Mouse (Mus musculus): Measurements from ENCODE around the gene Ap5z1. TPM values are rescaled to one million over a fixed set of nuclear protein-coding genes. Genes with fewer than 3 reads are reported as not detected.

Gene Ap5z1
- total RNA-seq, 2 experiments from 2014 or later, result 18.3 to 19.1 TPM

- DNase-seq (ENCODE audit: low spot score in 2 of 2), result no peak
These were observed 25.3 kb upstream of the Ap5z1 start for GRCm38 (mm10) chr5:142438380-142438938.

- no peak for DNase-seq (ENCODE audit: low spot score in 2 of 2)
These were observed 23.8 kb upstream of the Ap5z1 start for GRCm38 (mm10) chr5:142439911-142440432.

GRCm38 (mm10) chr5:142440451-142441147 lies 23.1 kb upstream of the Ap5z1 start:
- peak in 1 of 2 experiments; percentile 60 for DNase-seq (ENCODE audit: low spot score in 2 of 2)

- DNase-seq (ENCODE audit: low spot score in 2 of 2), result no peak
These were observed 22.3 kb upstream of the Ap5z1 start for GRCm38 (mm10) chr5:142441332-142442044.

GRCm38 (mm10) chr5:142442045-142442440 lies 21.7 kb upstream of the Ap5z1 start:
- DNase-seq (ENCODE audit: low spot score in 2 of 2), result no peak

- no peak for DNase-seq (ENCODE audit: low spot score in 2 of 2)
These were observed 20.2 kb upstream of the Ap5z1 start for GRCm38 (mm10) chr5:142443514-142443913.

GRCm38 (mm10) chr5:142443994-142444393 lies 19.8 kb upstream of the Ap5z1 start:
- DNase-seq (ENCODE audit: low spot score in 2 of 2), result no peak

GRCm38 (mm10) chr5:142444791-142445531 lies 18.8 kb upstream of the Ap5z1 start:
- DNase-seq (ENCODE audit: low spot score in 2 of 2), result no peak

- DNase-seq (ENCODE audit: low spot score in 2 of 2), result no peak
These were observed 18.0 kb upstream of the Ap5z1 start for GRCm38 (mm10) chr5:142445709-142446108.

- DNase-seq (ENCODE audit: low spot score in 2 of 2), result peak; percentile 92 to 95
These were observed 15.7 kb upstream of the Ap5z1 start for GRCm38 (mm10) chr5:142448076-142448475.

- no peak for DNase-seq (ENCODE audit: low spot score in 2 of 2)
These were observed 15.1 kb upstream of the Ap5z1 start for GRCm38 (mm10) chr5:142448623-142449022.

GRCm38 (mm10) chr5:142450846-142451245 lies 12.9 kb upstream of the Ap5z1 start:
- no peak for DNase-seq (ENCODE audit: low spot score in 2 of 2)

- no peak for DNase-seq (ENCODE audit: low spot score in 2 of 2)
These were observed 12.0 kb upstream of the Ap5z1 start for GRCm38 (mm10) chr5:142451759-142452158.

- DNase-seq (ENCODE audit: low spot score in 2 of 2), result no peak
These were observed 10.0 kb upstream of the Ap5z1 start for GRCm38 (mm10) chr5:142453742-142454141.

GRCm38 (mm10) chr5:142456318-142456717 lies 7.4 kb upstream of the Ap5z1 start:
- DNase-seq (ENCODE audit: low spot score in 2 of 2), result no peak

GRCm38 (mm10) chr5:142457345-142457744 lies 6.4 kb upstream of the Ap5z1 start:
- no peak for DNase-seq (ENCODE audit: low spot score in 2 of 2)

- DNase-seq (ENCODE audit: low spot score in 2 of 2), result no peak
These were observed 4.8 kb upstream of the Ap5z1 start for GRCm38 (mm10) chr5:142458791-142459557.

- no peak for DNase-seq (ENCODE audit: low spot score in 2 of 2)
These were observed 3.9 kb upstream of the Ap5z1 start for GRCm38 (mm10) chr5:142459834-142460233.

GRCm38 (mm10) chr5:142461942-142462640 lies 1.7 kb upstream of the Ap5z1 start:
- no peak for DNase-seq (ENCODE audit: low spot score in 2 of 2)

GRCm38 (mm10) chr5:142462641-142462948 lies 1.1 kb upstream of the Ap5z1 start:
- DNase-seq (ENCODE audit: low spot score in 2 of 2), result no peak

Measured in layer of hippocampus, postnatal 14 days (tissue).